Mouse (Mus musculus): ENCODE data around the gene Macrod2.

Gene Macrod2

DNA sequence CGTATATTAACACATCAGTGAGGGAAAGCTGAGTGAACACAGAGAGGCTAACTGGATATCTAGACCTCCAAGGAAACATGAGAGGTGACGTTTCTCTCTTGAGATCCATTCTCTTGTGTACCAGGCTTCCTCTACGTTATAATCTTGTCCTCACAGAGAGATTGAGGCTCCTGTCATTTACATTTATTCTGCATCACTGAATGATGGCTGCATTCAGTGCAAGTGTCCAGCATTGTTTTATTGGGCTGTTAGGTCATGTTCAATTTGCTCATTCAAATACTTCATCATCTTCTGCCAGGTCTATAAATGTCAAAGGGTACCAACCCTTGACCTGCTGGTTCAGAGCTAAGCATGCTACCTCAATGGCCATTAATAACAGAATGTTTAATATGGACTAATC is 1302.4 kb downstream of the Macrod2 start:
- DNase-seq (ENCODE audit: low spot score): no peak

DNA sequence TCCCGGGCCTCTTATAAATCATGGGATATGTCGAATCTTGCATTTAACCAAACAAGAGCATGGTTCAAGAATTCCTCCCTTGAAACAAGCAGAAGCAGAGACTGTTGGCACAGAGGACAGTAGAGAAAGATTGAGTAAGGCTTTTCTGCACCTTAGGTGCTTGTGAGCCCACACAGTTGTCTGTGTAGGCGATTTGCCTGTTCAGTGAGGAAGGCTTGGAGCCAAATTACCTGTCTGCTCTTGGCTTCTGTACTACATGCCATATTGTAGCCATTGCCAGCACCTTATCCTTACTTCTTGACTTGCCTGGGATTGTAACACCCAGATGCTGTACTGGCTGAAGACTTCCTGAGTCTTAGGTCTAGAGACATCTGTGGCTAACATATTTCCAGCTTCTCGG is 1303.2 kb downstream of the Macrod2 start:
- DNase-seq (ENCODE audit: low spot score): no peak

DNA sequence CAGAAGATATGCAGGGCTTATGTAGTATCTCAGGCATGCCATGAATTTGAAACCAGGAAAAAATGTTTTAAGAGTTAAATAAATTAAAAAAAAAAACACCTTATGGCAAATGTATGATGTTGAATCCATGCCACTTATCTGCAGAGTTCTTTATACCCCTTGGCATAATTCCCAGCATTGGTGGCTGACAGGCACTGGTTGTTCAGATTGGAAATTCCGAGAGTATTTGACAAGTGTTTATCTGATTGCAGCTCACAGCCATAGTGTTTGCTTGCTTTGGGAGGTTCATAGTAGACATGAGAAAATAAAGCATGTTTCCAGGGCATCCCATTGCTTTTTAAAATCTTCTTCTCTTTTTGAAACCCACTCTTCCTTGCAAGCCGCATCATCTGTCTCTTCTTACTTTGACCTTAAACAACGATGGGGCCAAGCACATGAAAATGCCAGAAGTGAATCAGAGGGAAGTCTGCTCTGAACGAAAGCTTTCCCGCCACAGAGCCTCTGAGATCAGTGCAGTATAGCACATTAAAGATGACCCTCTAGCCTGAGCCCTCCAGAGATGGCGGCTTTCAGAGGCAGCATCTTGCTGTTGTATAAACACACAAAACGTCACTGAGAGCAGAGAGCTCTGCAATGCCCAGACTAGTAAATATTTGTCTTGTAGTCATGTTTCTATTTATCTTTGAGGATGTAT is 1305.8 kb downstream of the Macrod2 start:
- no peak for DNase-seq (ENCODE audit: low spot score)

DNA sequence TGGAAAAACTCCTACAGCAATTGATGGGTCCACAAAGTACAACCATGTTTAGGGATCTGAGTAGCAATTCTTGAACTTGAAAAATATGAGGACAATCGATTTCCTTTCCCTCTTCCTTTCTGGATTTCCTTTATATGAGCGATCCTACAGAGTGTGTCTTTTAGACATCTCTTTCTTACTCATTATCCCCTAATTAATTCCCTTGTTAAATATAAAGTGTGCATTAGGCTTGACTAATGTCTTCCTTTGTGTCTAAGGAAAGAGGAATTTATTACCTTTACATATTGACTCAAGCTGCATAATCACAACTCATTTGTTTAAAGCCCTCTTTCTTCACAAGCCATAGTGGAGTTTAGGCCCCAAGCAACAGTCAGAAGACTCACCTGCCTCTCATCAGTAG is 1316.7 kb downstream of the Macrod2 start:
- no peak for DNase-seq (ENCODE audit: low spot score)

DNA sequence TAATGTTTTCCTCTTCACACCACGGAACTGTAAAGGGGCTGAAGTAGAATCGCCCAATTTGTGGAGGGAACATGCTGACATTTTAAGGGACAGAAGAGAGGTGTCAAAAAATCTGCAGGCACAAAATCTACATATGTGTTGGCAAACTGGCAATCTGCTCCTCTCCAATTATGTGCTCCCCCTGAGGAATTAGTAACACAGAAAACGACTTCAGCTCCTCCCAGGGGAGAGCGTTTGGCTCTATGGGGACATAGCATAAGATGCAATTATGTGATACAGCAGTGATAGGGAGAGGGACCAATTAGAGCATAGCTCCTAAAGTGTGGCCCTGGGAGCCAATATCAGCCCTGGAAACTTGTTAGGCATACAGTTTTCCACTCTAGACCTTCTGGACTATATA is 1317.2 kb downstream of the Macrod2 start:
- no peak for DNase-seq (ENCODE audit: low spot score)

DNA sequence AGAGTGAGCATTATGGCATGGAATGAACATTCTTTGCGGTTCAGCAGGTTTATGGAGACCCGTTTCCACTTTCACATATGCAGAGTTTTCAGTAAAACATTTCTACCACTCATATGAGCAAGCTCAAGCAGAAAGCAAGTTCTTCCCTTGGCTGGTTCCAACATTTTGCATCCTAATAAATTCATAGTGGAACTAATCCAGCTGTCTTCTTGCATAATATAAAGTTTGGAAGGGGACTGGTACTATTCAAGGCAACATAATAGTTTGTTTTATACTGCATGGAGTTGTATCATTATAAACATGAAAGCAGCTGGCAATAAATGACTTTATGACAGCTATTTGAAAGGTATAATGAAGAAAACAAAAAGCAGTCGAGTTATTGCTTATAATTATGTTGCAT is 1320.0 kb downstream of the Macrod2 start:
- no peak for DNase-seq (ENCODE audit: low spot score)

DNA sequence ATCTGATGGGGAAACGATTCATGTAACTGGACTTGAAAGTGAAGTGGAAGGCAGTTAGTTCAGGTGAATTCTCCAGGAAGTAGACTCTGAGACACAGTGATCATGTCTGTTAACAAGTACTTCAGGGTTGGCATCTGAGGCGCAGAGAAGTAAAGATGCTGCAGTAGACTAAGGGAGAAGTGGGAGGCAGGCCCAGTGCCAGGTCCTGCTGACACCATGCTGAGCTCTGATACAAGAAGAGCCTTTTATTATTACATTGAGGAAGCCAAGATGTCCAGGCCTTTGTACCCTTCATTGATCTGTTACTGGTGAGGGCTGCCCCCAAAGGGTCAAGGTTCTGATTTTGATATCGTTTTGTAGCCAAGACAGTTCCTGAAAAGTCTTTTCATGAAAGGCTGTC is 1327.4 kb downstream of the Macrod2 start:
- no peak for DNase-seq (ENCODE audit: low spot score)

DNA sequence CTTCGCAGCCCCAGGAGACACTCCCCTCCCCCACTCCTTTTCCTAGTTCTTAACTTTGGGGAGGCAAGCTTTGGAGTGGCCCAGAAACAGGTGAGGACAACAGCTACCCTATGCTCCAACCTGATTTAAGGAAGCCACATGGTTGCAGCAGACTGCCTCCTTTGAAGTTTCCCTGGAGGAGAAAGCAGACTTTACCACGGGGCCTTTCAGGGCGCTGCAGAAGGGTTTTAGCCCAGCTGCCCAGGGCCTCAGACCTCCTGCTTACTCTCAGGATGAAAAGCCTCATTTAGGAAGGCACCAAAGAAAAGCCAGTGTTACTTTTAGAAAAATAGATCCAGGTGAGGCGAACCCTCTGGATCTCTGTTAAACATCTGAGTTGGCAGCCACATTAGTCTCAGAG is 1333.9 kb downstream of the Macrod2 start:
- DNase-seq (ENCODE audit: low spot score): no peak

DNA sequence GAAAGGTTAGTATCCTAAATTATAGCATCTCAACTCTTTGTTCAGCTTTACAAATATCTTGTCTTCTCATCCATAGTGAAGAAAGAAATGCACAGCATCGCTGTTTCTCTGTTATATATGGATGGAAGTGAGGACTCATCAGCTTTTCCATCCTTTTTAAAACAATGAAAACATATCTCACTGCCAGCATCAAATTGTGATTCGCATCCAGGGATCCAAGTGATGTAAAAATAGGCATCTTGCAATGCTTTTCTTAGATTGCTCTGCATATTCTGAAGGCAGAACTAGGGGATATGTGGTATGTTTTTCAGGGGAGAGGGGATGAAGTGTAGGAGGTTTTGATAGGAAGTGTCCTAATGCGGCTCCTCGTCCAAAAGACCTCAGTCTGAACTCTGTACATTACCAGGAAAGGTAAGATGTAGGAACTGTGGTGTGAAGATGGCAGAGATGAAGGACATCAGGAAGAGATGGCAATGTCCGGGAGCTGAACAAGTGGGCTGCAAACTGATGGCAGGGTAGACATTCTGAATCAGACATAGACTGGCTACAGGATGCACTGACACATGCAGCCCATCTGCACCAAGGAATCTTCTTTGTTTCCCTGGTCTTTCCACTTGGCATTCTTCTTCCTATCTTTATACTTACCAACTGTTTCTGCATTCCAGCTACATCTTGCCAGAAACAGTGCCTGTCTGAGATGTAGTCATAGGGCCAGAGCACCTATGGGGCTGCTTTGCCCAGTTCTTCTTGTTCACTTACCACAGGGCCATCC is 1341.8 kb downstream of the Macrod2 start:
- no peak for DNase-seq (ENCODE audit: low spot score)

DNA sequence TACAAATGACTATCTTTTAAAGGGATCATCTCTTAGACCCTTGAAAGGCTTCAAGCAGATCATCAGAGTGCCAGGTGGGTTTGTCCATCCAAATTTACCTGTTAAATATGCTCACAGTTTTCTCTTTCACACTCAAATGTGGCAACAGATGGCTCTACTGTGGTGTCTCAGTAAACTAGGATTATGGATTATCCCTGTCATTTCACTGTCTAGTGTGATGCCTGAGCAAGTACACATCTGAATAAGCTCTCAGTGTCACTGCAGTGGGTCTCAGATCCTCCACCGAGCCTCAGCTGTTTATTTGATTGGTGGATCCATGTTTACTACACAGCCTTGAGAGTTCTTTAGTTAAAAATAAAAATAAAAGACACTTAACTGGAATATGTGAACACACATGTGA is 1343.6 kb downstream of the Macrod2 start:
- no peak for DNase-seq (ENCODE audit: low spot score)

DNA sequence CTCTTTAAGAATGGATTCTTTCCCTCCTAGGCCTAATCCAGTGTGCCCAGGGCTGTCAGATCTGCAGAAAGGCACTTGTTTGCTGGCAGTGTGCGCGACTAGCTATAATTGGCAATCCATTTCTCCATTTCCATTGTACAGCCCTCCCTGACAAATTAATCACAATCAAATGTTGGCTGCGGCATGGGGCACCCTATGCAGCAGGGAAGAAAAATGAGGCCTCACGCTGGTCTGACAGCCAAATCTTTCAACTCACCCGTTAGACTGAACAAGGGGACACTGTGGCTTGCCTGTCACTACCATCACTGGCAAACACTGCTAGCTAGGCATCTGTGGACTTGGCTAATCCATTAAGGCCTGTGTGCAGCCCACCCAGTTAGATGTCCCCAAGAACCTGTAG is 1345.2 kb downstream of the Macrod2 start:
- DNase-seq (ENCODE audit: low spot score): no peak

DNA sequence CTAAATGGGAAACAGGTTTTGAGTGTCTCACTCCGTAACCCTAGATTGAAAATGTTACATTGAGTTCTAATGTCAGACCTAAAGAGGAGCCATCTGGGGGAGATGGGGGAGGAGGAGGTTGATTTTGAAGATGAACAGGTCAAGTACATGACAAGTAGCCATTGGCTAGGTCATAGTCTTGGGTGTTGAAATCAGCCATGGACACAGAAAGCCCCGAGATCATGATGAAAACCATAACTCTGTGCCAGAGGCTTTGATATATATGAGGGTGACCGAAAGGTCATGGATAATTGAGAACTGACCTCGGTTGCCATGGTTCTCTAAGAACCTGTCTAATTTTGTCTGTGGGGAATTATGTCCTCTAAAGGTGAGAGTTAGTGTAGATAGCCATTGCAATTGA is 1405.1 kb downstream of the Macrod2 start:
- DNase-seq (ENCODE audit: low spot score): no peak

DNA sequence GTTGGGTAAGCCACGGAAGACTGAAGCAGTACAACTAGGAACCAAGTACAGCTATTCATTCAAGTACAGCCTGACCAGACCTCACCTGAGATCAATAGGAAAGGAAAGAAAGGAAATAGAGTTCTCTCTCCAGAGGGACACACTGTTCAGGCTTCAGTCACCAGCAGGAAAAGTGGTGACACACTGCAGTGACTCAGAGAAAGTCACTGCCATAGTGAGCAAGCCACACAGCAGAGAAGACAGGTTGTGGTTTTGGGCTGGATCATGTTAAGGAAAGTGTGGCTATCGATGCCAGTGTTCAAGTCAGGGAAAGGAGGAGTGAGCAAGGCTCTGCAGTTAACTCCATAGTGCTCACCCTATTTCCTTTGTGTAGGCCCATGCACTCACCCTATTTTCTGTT is 1405.8 kb downstream of the Macrod2 start:
- DNase-seq (ENCODE audit: low spot score): no peak

DNA sequence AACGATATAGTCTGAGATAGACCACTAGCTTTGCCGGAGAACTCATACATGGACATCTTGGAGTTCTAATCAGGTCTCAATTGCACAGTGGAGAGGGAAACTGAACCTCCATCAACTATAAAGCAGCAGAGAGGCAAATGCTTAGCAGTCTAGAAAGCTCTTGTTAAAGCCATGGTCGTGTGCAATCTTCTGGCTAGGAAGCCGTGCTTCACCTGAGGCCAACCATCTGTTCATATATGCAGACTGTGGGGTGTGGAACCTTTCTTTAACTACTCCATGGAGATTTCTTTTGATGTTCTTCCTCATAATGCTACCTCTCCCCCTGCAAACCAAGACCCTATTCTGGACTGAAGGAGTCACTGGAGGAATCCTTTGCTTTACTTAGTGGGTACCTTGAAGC is 1421.2 kb downstream of the Macrod2 start:
- no peak for DNase-seq (ENCODE audit: low spot score)

DNA sequence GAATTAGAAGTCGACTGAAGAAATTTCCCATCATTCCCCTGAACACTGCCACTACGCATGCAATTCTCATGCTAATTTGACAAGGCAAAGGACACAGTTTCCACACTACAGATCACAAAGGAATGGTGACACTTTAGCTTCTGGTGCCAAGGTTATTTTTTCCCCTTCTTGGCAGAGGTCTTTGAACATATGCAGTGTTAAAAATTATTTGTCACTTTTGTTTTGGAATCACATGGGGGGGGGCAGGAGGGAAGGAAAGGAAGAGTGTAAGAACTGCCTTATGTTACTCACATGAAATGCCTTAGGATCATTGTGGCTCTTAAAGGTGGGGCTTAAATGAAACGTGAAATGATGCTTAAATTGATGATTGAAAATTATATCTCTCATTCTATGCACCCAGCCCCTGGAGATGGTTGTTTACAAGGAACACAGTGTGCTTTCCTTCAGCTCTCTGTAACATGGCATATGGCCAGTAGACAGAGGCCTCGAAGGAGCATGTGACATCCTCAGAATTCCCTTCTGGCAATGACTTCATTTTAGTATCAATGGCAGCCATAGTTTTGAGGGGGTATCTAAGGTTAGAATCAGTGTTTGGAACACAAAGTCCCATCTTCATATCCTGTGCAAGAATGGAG is 1422.6 kb downstream of the Macrod2 start:
- DNase-seq (ENCODE audit: low spot score): no peak

DNA sequence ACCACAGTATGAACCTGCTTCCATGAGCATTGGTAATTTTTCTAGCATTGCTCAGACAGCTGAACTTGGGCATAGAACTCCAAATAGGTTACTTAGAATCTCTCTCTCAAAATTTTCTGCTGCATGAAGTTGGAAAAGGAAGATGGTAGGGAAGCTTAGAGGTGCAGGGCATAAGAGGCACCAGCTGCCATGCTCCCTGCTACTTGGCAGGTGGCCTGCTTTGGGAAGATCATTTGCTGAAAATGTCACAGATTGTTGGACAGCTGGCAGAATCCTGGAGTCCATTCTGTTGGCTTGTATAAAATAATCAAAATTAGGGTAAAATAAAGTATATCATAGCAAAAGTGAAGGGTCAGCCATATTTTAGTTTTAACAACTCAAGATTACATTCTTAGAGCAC is 1425.7 kb downstream of the Macrod2 start:
- DNase-seq (ENCODE audit: low spot score): no peak

DNA sequence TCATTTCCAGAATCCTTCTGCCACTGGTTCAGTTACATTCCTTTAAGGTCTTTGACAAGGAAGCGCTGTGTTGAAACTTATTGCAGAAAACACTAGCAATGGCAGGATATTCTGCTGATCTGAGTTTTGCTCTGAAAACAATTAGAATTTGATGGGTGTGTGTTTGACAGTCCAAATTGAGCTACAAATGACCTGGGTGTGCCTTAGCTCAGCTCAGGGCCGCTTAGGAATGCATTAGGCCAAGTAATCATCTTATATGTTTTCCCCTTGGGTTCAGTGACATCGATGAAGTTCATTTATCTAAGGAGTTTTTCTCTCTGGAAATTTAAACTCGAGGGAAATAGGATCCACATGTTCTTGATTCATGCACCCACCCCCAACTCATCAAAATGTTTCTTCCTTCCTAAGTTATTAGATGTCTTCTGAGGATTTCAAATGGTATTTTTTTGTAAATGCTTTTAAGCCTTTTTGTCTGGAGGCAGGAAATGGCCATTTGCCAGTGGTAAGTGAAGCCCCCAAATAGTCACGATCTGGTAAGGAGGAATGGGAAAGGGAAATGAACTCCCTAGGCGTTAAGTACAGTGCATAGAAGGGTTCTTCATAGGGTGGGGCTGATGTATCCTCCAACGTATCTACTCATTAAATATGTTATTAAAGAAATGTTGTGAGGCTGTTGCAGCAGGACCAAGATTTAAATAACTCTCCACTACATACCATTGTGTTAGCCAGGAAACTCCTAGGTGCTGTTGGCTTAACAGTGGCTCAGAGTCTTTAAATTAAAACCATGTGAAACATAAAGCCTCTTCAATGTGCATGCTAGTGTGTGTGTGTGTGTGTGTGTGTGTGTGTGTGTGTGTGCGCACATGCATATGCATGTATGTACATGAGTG is 1430.7 kb downstream of the Macrod2 start:
- no peak for DNase-seq (ENCODE audit: low spot score)

DNA sequence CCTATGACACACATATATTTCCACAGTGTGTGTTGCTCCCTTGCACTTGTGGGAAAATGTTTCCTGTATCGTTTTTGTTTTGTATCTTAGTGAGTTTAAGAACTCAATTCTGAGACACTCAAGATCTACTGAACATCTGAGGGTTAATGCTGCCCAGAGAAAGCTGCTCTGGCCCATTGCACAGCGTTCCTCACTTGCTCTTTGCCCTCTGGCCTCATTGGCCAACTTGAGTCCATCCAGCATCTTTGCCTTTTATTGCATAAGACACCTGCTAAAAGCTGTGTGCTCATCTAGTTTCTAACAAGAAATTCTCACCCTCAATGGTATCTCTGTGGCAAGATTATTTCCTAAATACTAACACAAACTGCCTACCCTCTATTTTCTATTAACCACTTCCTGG is 1435.4 kb downstream of the Macrod2 start:
- no peak for DNase-seq (ENCODE audit: low spot score)

DNA sequence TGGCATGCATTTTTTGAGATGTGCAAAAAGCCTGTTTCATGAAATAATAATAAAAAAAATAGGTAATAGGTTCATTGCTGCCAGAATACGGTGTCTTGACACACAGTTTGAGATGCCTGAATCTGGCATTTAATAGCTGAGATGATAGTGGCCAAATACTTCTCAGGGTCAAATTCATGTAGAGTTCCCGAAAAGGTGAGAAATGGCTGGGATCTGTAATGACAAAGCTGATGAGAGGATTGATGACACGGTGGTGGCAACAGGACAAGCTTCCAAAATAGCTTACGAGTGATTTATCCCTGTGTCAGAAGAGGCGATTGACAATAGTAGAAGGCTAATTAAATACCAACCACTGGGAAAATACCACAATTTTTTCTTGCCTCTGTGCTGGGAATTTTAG is 1436.4 kb downstream of the Macrod2 start:
- DNase-seq (ENCODE audit: low spot score): no peak

DNA sequence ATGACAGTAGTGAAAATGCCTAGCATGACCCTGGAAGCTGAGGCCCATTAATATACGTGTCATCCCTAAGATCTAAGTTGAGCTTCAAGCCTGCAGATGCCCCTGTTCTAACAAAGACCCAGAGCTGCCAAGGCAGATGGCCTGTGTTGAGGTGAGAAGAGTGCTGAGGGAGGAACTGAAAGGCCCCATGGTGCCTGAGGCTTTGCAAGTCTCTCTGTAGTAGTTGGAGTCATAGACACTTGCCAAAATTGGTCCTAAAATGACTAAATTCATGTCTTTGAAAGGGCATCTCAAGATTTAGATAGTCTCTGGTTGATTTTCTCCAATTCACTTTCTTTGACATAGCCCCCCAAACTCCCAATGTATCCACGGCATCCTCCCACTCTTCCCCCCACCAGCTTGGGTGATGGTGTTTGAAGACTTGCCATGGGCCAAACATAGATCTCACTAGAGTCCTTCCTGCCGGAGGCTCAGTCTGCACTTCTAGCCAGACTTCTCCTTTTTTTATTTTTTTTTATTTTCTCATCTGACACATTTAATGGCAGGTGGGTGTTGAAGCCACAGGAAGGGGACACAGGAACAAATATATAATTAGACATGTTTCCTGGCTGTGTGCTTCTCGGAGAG is 1439.2 kb downstream of the Macrod2 start:
- no peak for DNase-seq (ENCODE audit: low spot score)

DNA sequence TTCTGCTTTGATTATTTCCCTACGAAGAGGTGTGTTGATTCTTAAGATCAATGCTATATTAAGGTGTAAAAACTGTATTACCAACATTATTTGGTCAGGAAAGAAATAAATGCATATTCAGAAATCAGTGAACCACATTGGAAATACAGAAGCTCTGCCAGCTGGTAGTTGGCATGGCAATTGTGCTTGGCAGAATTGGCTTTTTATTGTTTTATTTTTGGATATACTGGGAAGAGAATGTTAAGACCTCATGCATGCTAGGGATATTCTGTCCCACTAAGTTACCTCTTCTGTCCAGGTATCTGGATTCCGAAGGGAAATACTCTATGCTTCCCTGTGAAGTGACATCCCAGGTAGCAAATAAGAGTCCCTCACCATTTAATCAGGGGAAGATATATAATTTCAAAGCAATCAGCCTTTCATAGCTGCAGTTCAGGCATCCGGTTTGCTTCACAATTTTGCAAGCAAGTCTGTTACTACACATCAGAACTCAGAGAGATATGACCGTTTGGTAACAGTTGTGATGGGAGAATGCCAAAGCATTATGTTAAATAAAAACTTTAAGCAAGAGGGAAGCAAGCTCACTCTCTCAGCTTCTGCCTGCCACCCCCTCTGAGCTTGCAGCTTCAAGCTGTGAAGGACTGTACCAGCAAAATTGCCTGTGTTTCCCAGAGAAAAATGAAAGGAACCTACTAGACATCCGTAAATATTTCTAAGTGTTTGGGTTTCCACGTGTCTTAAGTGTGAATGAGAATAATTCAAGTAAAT is 1449.5 kb downstream of the Macrod2 start:
- no peak for DNase-seq (ENCODE audit: low spot score)
